Mouse (Mus musculus): ENCODE measurements around the gene Cul4a. TPM values are rescaled to one million over a fixed set of nuclear protein-coding genes. Genes with fewer than 3 reads are reported as not detected.
"Not testable (repeated sequence)": the region's sequence is repeated elsewhere in the genome, so short reads cannot be mapped to it uniquely, and the experiment has no call there.

Cul4a gene
- polyA plus RNA-seq, 1 experiment, result 235 TPM

GRCm38 (mm10) chr8:13120882-13121665, 15.7 kb downstream of the Cul4a start:
- TF ChIP-seq POLR2A (IDR thresholded peaks at IDR 0.05; ENCODE audit: insufficient read depth, low read depth, low read length) (no peak), CTCF (IDR thresholded peaks at IDR 0.05; ENCODE audit: insufficient read depth, low read depth, low read length) (no peak)
- no peak overlapping the region for H3K27ac ChIP-seq (ENCODE audit: insufficient read depth, low read depth, low read length)
- H3K4me3 ChIP-seq (ENCODE audit: insufficient read depth, low read depth, low read length), result no peak overlapping the region
- no peaks in the 10 kb centered on the region for H3K4me1 ChIP-seq (ENCODE audit: control insufficient read depth, insufficient read depth, low read length)
- 86% methylated on average over 7 of the region's 7 CpGs for WGBS

- Histone ChIP-seq H3K4me3 (ENCODE audit: insufficient read depth, low read depth, low read length) (no peak overlapping the region), H3K4me1 (ENCODE audit: control insufficient read depth, insufficient read depth, low read length) (no peaks in the 10 kb centered on the region), H3K27ac (ENCODE audit: insufficient read depth, low read depth, low read length) (no peak overlapping the region)
- WGBS, result 89% methylated on average over 7 of the region's 7 CpGs
- TF ChIP-seq CTCF (IDR thresholded peaks at IDR 0.05; ENCODE audit: insufficient read depth, low read depth, low read length) (no peak), POLR2A (IDR thresholded peaks at IDR 0.05; ENCODE audit: insufficient read depth, low read depth, low read length) (no peak)
Observed at GRCm38 (mm10) chr8:13122887-13123421, 17.5 kb downstream of the Cul4a start.

DNA sequence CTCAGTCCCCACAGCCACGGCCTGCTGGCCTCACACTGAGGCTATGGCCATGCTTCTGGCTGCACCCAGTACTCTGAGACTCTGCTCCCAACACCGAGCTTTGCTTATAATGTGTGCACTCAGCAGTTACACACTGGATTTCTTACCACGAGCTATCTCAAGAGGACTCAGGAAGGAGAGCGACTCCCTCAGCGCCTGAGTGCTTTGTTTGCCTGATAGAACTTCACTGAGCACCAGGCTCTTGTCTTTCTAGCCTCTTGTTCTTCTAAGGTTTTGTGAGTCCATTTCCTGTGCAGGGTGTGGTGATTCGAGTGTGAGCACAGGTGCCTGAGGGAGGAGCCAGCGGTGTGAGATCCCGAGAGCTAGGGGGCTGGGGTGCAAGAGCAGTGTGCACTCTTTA, 19.5 kb downstream of the Cul4a start:
- Histone ChIP-seq H3K27ac (ENCODE audit: insufficient read depth, low read depth, low read length) (no peak overlapping the region), H3K4me1 (ENCODE audit: control insufficient read depth, insufficient read depth, low read length) (no peaks in the 10 kb centered on the region), H3K4me3 (ENCODE audit: insufficient read depth, low read depth, low read length) (no peak overlapping the region)
- TF ChIP-seq CTCF (IDR thresholded peaks at IDR 0.05; ENCODE audit: insufficient read depth, low read depth, low read length), result no peak
- TF ChIP-seq POLR2A (IDR thresholded peaks at IDR 0.05; ENCODE audit: insufficient read depth, low read depth, low read length), result no peak
- 92% methylated on average over 8 of the region's 8 CpGs for WGBS

GRCm38 (mm10) chr8:13132220-13132619, 26.8 kb downstream of the Cul4a start:
- WGBS, result 65% methylated on average over 9 of the region's 9 CpGs
- H3K4me1 ChIP-seq (ENCODE audit: control insufficient read depth, insufficient read depth, low read length); H3K4me3 ChIP-seq (ENCODE audit: insufficient read depth, low read depth, low read length); H3K27ac ChIP-seq (ENCODE audit: insufficient read depth, low read depth, low read length): not testable (repeated sequence)

- TF ChIP-seq CTCF (IDR thresholded peaks at IDR 0.05; ENCODE audit: insufficient read depth, low read depth, low read length), result no peak
- no peak for TF ChIP-seq POLR2A (IDR thresholded peaks at IDR 0.05; ENCODE audit: insufficient read depth, low read depth, low read length)
- no peaks in the 10 kb centered on the region for H3K4me1 ChIP-seq (ENCODE audit: control insufficient read depth, insufficient read depth, low read length)
- 93% methylated on average over 6 of the region's 6 CpGs for WGBS
- H3K27ac ChIP-seq (ENCODE audit: insufficient read depth, low read depth, low read length), result no peak overlapping the region
- H3K4me3 ChIP-seq (ENCODE audit: insufficient read depth, low read depth, low read length), result no peak overlapping the region
Observed at GRCm38 (mm10) chr8:13139641-13140182, 34.3 kb downstream of the Cul4a start.

DNA sequence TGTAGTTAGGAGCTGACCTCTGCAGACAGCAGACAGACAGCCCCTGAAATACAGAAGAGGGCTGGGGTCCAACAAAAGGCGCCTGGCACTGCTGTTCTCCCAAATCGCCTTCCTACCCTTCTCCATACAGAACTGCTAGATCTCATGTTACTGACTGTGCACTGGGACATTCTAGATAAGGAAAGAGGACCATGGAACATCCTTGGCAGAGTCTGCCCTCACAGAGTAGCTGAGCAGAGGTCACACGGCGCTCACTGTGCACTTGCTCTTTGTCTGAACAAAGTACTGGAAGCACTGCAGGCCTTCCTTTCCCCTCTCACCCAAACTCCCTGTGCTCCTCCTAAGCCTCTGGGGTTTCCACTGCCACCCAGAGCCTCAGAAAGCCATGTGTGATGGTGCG, 36.3 kb downstream of the Cul4a start:
- no peak for TF ChIP-seq CTCF (IDR thresholded peaks at IDR 0.05; ENCODE audit: insufficient read depth, low read depth, low read length)
- TF ChIP-seq POLR2A (IDR thresholded peaks at IDR 0.05; ENCODE audit: insufficient read depth, low read depth, low read length), result no peak
- H3K27ac ChIP-seq (ENCODE audit: insufficient read depth, low read depth, low read length), result no peak overlapping the region
- WGBS, result 95% methylated on average over 5 of the region's 5 CpGs
- H3K4me3 ChIP-seq (ENCODE audit: insufficient read depth, low read depth, low read length), result no peak overlapping the region
- no peaks in the 10 kb centered on the region for H3K4me1 ChIP-seq (ENCODE audit: control insufficient read depth, insufficient read depth, low read length)

GRCm38 (mm10) chr8:13148476-13148875, 43.1 kb downstream of the Cul4a start:
- no peak for TF ChIP-seq CTCF (IDR thresholded peaks at IDR 0.05; ENCODE audit: insufficient read depth, low read depth, low read length)
- WGBS, result 78% methylated on average over 2 of the region's 2 CpGs
- Histone ChIP-seq H3K27ac (ENCODE audit: insufficient read depth, low read depth, low read length) (no peak overlapping the region), H3K4me3 (ENCODE audit: insufficient read depth, low read depth, low read length) (no peak overlapping the region), H3K4me1 (ENCODE audit: control insufficient read depth, insufficient read depth, low read length) (no peaks in the 10 kb centered on the region)

- Histone ChIP-seq H3K4me3 (ENCODE audit: insufficient read depth, low read depth, low read length) (no peak overlapping the region), H3K4me1 (ENCODE audit: control insufficient read depth, insufficient read depth, low read length) (no peaks in the 10 kb centered on the region), H3K27ac (ENCODE audit: insufficient read depth, low read depth, low read length) (no peak overlapping the region)
- 97% methylated on average over 2 of the region's 2 CpGs for WGBS
- TF ChIP-seq CTCF (IDR thresholded peaks at IDR 0.05; ENCODE audit: insufficient read depth, low read depth, low read length) (no peak), POLR2A (IDR thresholded peaks at IDR 0.05; ENCODE audit: insufficient read depth, low read depth, low read length) (no peak)
Observed at GRCm38 (mm10) chr8:13149287-13149686, 43.9 kb downstream of the Cul4a start.

- 73% methylated on average over 5 of the region's 5 CpGs for WGBS
- TF ChIP-seq CTCF (IDR thresholded peaks at IDR 0.05; ENCODE audit: insufficient read depth, low read depth, low read length), result no peak
- TF ChIP-seq POLR2A (IDR thresholded peaks at IDR 0.05; ENCODE audit: insufficient read depth, low read depth, low read length), result no peak
- H3K4me3 ChIP-seq (ENCODE audit: insufficient read depth, low read depth, low read length), result no peak overlapping the region
- H3K4me1 ChIP-seq (ENCODE audit: control insufficient read depth, insufficient read depth, low read length), result no peaks in the 10 kb centered on the region
- no peak overlapping the region for H3K27ac ChIP-seq (ENCODE audit: insufficient read depth, low read depth, low read length)
Observed at GRCm38 (mm10) chr8:13149866-13150265, 44.4 kb downstream of the Cul4a start.

Data from olfactory bulb, adult 2 months (tissue).